Mouse (Mus musculus) spleen, adult 12 weeks (tissue): ENCODE measurements around the gene Rere.

Experiments
- DNase-seq: peaks from one replicate; pipeline ENCODE4 v3.0.0; 2022; ENCODE audit warnings: low spot score

Gene Rere

DNA sequence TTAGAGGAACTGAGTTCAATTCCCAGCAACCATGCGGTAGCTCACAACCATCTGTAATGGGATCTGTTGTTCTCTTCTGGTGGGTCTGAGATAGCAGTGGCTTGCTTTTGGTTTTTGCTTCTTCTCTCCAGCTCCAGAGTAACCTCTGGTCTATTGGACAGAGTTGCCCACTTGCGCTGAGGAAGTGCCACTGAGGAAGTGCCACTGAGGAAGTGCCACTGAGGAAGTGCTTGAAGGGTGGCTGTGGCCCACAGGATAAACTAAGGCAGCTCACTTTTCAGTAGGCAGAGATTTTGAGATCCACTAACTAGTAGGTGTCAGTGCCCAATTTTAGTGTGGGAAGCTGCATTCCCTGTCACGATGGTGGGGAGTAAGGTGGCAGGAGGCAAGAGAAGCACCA lies 327.2 kb downstream of the Rere start:
- no peak for DNase-seq

DNA sequence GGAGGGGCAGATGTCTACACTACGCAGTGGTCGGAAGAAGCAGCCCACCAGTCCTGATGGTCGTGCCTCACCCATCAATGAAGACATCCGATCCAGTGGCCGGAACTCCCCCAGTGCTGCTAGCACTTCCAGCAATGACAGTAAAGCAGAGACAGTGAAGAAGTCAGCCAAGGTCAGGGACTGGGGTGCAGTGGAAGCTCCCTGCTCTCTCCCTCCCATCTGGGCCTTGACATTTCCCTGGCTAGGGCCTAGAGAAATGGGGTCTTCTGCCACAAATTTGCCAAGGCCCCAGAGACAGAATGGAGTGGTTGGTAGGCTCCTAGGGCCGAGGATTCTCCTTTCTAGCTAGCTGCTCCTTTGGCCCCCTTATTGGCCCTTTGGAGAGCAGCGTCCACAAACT lies 332.3 kb downstream of the Rere start:
- DNase-seq = no peak

DNA sequence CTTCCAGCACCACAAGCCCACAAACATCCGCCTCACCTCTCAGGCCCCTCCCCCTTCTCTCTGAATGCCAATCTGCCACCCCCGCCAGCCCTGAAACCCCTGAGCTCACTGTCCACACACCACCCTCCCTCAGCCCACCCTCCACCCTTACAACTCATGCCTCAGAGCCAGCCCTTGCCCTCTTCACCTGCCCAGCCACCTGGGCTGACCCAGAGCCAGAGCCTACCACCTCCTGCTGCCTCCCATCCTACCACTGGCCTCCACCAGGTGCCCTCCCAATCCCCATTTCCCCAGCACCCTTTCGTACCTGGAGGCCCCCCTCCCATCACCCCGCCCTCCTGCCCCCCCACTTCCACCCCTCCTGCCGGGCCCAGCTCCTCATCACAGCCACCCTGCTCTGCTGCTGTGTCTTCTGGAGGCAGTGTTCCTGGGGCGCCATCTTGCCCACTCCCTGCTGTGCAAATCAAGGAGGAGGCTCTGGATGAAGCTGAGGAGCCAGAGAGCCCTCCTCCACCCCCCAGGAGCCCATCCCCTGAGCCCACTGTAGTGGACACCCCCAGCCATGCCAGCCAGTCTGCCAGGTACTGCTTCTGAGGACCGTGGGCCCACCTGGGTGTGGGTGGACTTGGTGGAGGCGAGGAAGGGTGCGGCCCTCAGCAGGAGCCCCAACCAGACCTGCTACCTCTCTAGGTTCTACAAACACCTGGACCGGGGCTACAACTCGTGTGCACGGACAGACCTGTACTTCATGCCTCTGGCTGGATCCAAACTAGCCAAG lies 334.0 kb downstream of the Rere start:
- no peak for DNase-seq

DNA sequence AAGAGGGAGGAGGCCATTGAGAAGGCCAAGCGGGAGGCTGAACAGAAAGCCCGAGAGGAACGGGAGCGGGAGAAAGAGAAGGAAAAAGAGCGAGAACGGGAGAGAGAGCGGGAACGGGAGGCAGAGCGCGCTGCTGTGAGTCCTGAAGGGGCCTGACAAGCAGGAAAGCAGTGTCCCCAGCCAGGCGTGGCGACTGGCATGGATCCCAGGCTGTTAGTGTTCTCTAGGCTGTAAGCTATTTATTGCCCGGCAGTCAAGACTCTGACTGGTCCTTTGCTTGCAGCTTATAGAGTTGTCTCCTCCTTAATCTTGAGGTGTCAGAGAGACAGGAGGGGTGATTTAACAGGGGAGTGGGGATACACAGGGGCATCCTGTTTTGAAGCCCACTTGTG lies 334.6 kb downstream of the Rere start:
- no peak for DNase-seq

DNA sequence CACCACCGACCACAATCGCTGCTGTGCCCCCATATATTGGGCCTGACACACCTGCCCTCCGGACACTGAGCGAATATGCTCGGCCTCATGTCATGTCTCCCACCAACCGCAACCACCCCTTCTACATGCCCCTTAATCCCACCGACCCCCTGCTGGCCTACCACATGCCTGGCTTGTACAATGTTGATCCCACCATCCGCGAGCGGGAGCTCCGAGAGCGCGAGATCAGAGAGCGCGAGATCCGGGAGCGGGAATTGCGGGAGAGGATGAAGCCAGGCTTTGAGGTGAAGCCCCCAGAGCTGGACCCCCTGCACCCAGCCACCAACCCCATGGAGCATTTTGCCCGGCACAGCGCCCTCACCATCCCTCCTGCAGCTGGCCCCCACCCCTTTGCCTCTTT lies 335.4 kb downstream of the Rere start:
- no peak for DNase-seq

DNA sequence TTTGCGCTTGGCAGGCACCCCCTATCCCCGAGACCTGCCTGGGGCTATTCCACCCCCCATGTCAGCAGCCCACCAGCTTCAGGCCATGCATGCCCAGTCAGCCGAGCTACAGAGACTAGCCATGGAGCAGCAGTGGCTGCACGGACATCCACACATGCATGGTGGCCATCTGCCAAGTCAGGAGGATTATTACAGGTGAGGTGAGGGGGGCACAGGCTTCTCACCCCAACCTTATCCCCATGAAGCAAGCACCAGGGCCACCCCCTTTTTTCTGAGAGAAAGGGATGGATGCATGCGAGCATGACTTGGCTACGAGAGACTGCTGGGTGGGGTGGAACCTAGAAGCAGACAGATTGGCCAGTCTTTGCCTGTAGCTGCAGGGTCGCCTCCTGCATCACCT lies 337.6 kb downstream of the Rere start:
- DNase-seq = no peak

DNA sequence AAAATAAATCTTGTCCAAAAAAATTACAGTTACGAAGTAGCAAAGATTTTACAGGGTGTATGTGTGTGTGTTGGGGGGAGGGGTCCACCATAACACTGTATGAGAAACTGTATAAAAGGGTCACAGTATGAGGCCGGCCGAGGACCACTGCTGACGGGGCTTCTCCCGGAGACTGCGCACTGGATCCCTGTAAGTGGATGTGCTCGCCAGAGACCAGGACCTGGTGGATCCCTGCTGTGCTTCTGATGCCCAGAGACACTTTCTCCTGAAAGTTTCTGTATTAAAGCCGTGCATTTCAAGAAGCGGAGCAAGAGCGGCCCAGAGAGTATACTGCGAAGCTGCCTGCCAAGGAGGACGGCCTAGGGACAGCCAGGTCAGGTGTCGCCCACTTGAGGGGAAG lies 341.2 kb downstream of the Rere start:
- no peak for DNase-seq

DNA sequence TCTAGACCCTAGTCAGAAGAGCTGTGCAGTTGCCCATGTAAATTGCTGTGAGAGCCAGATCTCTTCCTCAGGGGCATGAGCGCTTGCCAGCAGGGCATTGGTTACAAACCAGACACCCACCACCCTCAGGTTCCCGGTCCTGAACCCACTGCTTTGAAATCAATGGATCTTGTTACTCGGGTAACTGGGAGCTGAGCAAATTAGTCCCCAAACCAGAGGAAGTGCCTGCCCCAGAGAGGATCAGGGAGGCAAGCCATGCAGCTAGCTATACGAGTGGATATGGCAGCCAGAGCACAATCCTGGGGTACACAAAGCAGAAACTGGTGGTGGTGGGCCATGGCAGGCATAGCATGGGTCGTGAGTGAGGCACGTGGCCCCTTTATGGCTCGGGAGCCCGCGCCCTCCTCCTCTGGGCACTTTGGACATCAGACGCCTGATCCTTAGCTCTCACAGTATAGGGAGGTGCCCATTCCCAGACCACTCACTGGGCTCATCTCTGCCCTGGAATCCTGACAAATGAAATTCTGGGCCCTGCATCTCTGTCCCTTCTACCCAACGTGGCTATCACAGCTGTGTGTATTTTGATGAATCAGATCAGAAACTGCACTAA lies 342.9 kb downstream of the Rere start:
- no peak for DNase-seq

DNA sequence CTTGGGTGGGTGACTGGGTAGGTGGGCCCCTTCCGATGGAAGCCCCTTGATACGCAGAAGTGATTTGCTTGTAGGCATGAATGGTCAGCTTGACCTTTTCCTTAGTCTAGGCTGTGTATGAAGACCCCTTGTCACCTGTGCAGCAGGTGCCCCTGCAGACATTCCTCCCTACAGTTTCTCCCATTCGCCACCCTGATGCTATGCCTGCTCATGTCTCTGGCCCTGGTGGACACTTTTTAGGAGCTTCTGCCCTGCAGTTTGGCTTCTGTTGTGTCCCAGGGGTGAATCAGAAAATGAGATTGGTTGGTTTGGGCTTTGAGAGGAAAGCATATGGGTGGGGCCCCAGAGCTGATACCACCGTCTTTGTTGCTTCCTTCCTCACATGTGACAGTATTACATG lies 343.5 kb downstream of the Rere start:
- no peak for DNase-seq

DNA sequence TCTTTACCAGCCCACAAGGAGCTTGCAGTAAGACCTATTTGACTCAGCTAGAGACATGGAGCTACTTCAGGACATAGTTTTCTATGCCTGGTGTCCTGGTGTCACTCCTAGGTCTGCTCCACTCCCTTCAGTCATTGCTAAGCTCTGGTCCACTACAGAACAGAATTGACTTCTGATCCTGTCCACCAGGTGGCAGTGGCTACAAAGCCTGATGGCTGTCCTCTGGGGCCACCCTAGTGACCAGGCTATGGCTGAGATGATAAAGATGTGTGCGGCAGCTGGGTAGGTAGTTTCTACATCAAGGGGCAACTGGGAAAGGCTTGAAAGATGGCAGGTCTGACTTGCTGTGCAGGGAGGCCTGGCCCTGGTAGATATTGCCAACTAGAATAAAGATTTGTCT lies 344.0 kb downstream of the Rere start:
- peak; percentile 32 for DNase-seq

DNA sequence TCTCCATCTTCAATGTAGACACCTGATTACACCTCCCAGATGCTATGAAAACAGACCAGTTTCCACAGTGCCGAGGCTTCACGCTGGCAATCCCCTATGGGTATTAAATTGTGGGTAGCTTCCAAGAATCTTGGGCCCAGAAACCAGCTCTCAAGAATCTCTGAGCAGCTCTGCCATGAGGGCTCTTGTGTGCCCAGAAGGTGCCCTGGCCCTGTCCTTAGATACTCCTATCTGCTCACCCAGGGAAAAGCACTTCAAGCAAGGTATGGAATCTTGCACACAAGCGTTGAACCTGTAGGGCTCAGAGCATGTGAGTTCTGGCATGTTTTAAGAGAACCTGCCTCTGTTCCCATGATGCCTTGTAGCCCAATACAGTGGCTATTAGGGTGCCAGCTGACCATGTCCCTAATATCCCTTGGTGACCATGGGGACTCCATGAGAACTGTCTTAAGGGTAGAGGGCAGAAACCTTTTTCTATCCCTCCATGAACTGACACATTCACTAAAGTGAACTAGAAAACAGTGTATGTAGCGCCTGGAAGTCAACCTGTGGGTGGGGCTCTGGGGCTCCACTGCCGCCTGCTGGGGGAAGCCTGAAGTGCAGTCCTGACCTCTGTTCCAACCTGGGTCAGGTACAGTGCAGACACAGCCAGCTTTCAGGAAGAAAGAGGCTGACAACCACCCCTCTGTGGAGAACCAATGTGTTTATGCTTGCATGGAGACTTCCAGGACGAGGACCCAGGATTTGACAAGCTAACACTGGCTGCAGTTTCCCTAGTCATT lies 344.7 kb downstream of the Rere start:
- peak; percentile 67 for DNase-seq

DNA sequence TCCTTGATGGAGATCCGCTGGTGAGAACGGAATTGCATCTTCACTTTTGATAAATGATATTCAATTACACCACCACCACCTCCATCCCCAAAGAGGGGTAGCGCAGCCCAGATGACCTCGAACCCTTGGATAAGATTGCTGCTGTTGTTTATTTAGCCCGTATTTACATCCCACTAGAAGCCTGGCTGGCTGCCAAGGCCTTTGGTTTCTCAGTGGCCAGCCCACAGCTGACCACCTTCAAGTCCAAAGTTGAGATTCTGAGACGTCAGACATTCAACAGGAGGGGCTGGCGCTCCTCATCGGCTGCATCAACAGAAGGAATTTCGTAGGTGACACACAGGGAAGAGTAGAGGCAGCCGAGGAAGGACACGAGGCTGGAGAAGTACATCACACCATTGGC lies 347.8 kb downstream of the Rere start:
- DNase-seq = no peak

DNA sequence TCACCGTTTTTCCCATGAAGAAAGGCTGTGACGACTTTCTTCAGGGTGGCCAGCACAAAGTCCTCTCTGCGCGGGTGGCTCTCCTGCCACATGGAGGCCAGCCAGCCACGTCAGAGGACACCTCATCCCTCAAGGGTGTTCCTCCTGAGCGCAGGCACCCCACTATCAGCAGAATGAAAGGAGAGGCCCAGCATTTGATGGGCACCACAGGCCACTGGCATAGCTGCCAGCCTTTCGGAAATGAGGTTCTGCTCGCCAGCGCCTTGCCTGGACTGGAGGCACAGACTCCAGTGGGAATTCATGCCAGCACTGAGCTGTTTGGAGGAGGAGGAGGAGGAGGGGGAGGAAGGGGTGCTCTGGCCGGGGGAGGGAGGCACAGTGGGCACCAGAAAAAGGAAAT lies 354.1 kb downstream of the Rere start:
- DNase-seq = no peak

DNA sequence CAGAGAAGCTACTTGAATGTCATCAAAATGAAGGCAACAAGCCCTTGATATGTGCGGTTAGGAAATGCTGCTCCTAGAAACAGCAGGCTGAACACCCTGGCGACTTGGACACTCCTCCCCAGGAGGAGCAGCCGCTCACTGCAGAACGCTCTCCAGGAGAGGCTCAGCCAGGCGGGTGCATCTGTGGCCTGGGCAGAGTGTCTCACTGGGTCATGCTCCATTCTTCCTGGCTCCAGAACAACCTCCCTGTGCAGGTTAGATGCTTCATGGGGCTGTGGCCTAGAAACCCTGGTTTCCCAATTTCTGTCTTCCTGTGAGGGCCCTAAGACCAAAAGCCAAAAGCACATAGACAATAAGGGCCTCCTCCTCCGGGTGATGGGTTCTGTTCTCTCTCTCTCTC lies 355.2 kb downstream of the Rere start:
- no peak for DNase-seq

DNA sequence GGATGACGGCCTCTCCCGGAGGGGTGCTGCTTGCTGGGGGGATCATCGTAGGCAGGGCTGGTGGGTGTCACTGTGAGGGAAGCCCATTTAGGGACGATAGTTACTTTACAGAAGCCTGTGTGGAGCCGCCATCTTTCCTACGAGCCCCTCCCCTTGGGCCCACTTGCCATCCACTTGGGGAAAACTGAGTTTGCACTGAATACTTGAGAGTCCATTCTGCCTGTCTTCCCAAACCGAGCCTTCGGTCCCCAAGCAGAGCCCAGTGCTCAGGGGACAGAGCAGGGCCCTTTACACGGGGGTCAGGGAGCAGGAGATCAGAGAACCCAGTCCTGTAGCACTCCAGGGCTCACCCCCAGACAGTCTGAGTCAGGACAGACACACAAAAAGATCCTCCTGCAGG lies 362.9 kb downstream of the Rere start:
- no peak for DNase-seq

DNA sequence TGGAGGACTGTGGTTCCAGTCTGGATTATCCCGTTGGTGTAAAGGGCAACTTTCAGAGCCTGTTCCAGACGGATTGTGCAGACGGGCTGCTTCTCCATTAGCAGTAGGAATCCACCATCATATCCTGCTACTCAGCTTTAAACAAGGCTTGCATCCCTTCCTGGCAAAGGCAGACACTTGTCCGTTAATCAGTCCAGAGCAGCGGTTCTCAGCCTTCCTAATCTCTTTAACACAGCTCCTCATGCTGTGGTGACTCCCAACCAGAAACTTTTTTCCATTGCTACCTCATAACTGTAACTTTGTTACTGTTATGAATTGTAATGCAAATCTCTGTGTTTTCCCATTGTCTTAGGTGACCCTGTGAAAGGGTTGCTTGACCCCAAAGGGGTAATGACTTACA lies 367.9 kb downstream of the Rere start:
- peak; percentile 26 for DNase-seq

DNA sequence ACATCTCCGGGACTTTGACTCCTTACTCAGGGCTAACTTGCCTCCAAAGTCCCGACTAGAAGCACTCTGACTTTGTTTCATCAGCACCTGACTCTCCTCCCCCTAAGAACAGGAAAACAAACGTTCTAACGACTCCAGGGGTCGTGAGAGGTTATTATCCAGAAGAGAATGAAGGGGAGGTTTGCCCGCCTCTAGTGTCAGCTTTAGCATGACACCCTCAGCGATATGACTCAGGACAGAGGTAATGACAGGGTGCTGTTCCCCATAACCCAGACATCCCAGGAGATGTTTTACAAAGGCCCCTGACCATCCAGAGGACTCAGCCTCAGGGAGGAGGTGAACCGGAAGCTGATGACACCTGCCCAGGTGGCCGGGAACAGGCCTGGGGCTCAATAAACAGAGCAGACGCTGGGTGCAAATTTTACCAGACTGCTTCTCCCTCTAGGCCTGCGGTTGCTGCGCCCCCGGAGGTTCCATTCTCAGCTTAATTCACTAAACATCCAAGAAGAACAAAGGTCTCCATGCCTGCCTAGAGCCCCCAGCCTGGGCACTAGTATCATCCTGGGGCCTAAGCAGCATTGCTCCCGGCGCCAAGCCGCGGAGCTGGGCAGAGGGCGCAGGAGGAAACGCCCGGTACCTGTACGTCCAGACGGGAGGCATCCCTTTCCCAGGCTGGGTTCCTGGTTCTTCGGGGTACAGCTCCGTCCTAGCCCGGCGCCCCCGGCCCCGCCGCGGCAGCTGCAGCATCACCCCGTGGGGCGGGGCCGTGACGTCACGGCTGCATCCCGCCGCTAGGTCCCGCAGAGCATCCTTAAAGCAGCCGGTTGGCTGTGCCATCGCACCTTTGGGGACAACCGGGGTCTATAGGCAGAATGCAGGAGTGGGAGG lies 370.2 kb downstream of the Rere start, which contains the start of gene Slc45a1:
Slc45a1 (minus strand) TSS at position 785 of the 888 bp plus-strand sequence.
- no peak for DNase-seq

DNA sequence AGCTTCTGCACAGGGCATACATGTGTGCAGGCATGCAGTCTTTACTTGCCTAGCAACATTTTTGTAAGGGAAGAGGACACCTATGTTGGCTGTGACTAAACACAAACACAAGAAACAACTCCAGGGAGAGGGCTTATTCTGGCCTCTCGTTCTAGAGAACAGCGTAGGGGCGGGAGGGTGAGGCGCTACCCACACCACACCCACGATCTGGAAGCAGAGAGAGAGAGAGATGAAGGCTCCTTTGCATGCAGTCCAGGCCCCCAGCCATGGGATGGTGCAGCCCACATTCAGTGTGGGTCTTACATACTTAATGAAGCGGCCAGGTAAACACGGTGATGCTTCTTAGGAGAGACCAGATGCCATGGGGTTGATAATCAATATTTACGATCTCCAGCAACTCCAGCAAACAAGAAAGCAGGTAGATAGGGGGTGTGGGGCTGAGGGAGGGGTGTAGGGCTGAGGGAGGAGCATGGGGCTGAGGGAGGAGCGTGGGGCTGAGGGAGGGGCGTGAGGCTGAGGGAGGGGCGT lies 371.7 kb downstream of the Rere start:
- no peak for DNase-seq

DNA sequence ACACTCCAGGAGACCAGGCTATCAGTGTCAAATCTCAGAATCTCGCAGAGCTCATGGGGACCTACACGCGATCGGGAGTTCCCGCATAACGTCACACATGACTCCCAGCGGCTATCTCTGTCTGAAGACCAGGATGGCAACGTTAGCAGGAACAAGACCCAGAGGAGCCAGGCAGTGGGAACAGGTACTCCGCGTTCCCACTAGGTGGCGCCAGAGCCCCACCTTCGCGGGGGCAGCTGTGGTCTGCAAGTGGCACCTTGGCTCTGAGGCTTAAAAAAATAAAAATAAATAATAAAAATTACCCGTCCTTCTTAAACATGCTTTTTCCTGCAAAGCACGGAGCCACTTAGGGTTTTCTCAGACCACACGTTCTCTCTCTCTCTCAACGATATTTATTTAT lies 374.5 kb downstream of the Rere start:
- DNase-seq = peak; percentile 61

DNA sequence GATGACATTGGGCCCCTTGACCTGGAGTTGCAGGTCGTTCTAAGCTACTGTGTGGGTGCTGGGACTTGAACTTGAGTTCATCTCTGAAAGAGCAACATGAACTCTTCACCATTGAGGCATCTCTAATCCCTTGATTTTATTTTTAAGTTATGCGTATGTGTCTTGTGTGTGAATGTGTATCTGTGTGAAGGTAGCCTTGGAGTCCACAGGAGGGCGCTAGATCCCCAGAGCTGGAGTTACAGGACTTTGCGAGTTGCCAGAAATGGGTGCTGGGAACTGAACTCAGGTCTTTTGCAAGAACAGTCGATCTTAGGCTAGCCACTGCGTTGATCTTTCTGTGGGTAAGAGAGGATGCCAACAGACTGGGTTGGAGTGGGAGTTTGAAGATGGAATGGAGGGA lies 375.1 kb downstream of the Rere start:
- no peak for DNase-seq

DNA sequence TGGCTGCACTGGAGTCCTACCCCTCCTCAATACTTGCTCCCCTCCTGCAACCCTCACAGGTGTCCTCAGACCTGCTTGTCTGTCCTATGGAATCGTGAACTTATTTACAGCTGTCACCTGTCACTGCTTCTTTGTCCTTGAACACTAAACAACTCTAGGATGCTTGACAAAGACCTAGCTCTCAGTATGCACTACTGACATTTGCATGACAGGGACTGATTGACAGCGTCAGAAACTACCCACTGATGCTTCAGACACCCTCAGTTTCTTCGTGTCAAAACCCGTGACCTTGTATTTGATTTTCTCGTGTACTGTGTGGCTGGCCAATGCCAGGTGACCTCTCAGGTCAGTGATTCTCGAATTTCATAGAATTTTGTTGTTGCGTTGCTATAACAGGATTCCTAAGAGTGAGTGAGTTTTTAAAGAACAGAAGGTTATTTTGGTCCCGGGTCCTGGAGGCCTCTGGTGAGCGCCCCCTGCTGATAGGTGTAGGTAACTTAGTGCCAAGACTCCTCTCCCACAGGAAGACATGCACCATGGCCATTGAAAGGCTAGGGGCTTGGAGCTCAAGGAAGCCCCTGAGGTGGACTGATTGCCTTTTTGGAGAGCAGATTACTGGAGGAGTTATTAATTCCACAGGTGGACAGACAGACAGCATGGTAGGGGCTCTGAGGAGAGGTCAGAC lies 378.6 kb downstream of the Rere start:
- no peak for DNase-seq
